Mouse (Mus musculus) liver, embryonic 14.5 days (tissue): ENCODE measurements around the gene Rbm46.

Experiments used
- CTCF ChIP-seq: IDR thresholded peaks from 2 replicates; pipeline ENCODE4 v1.5.1; 2016; ENCODE audit warnings: antibody characterized with exemption, low read depth, control low read depth
- EP300 ChIP-seq: IDR thresholded peaks from 2 replicates; pipeline ENCODE4 v1.6.1; 2016; ENCODE audit warnings: antibody characterized with exemption, low read depth

- no peak for TF ChIP-seq CTCF
- TF ChIP-seq EP300: no peak
Observed at GRCm38 (mm10) chr3:82793656-82794055, 82.6 kb downstream of the Rbm46 start.
